Mouse (Mus musculus): ENCODE results near the gene Dgke. TPM values are rescaled to one million over a fixed set of nuclear protein-coding genes. Genes with fewer than 3 reads are reported as not detected.

The Dgke gene
- polyA plus RNA-seq, 1 experiment from 2014 or later = 4.5 TPM

GRCm38 (mm10) chr11:89003726-89004125 lies 62.9 kb downstream of the Dgke start:
- WGBS = 53% methylated on average over 4 of the region's 4 CpGs

GRCm38 (mm10) chr11:89003078-89003477 lies 63.6 kb downstream of the Dgke start:
- no peak for ATAC-seq (ENCODE audit: low read depth)
- Histone ChIP-seq H3K9ac (ENCODE audit: low read length) (0 out of 2 replicates have a peak overlapping the region, but pooled peaks have one; percentile 42), H3K27ac (ENCODE audit: low read length) (peak overlapping the region; percentile 62), H3K4me1 (replicated peaks; ENCODE audit: control insufficient read depth, insufficient read depth, low read length) (peaks cover 28% of the 10 kb centered on the region), H3K4me2 (ENCODE audit: low read depth, low read length) (peak overlapping the region; percentile 45), H3K36me3 (ENCODE audit: control insufficient read depth, insufficient read depth, low read length) (peaks cover 7% of the 10 kb centered on the region; the same call in 1 of the 2 replicates), H3K9me3 (ENCODE audit: control insufficient read depth, low read length) (no peaks in the 10 kb centered on the region), H3K27me3 (ENCODE audit: control insufficient read depth, insufficient read depth, low read depth, low read length) (no peaks in the 10 kb centered on the region), H3K4me3 (ENCODE audit: low read length) (peak overlapping the region; percentile 10; the same call in 1 of the 2 replicates)
- WGBS = 21% methylated on average over 6 of the region's 6 CpGs

More at GRCm38 (mm10) chr11:89003726-89004125, 62.9 kb downstream of the Dgke start:
- Histone ChIP-seq H3K4me1 (replicated peaks; ENCODE audit: control insufficient read depth, insufficient read depth, low read length) (peaks cover 28% of the 10 kb centered on the region), H3K36me3 (ENCODE audit: control insufficient read depth, insufficient read depth, low read length) (peaks cover 7% of the 10 kb centered on the region; the same call in 1 of the 2 replicates), H3K4me3 (ENCODE audit: low read length) (no peak overlapping the region), H3K9ac (ENCODE audit: low read length) (no peak overlapping the region), H3K9me3 (ENCODE audit: control insufficient read depth, low read length) (no peaks in the 10 kb centered on the region), H3K27me3 (ENCODE audit: control insufficient read depth, insufficient read depth, low read depth, low read length) (no peaks in the 10 kb centered on the region), H3K4me2 (ENCODE audit: low read depth, low read length) (no peak overlapping the region), H3K27ac (ENCODE audit: low read length) (peak overlapping the region; percentile 46)
- no peak for ATAC-seq (ENCODE audit: low read depth)

GRCm38 (mm10) chr11:89002621-89003020 lies 64.0 kb downstream of the Dgke start:
- peak overlapping the region; percentile 45 for H3K4me2 ChIP-seq (ENCODE audit: low read depth, low read length)
- peak overlapping the region; percentile 10 for H3K4me3 ChIP-seq (ENCODE audit: low read length)
- no peak for ATAC-seq (ENCODE audit: low read depth)
- peak overlapping the region; percentile 42; the same call in 1 of the 2 replicates for H3K9ac ChIP-seq (ENCODE audit: low read length)
- no peaks in the 10 kb centered on the region for H3K9me3 ChIP-seq (ENCODE audit: control insufficient read depth, low read length)
- H3K27ac ChIP-seq (ENCODE audit: low read length) = peak overlapping the region; percentile 62
- 41% methylated on average over 5 of the region's 5 CpGs for WGBS
- peaks cover 7% of the 10 kb centered on the region; the same call in 1 of the 2 replicates for H3K36me3 ChIP-seq (ENCODE audit: control insufficient read depth, insufficient read depth, low read length)
- H3K4me1 ChIP-seq (replicated peaks; ENCODE audit: control insufficient read depth, insufficient read depth, low read length) = peaks cover 28% of the 10 kb centered on the region
- no peaks in the 10 kb centered on the region for H3K27me3 ChIP-seq (ENCODE audit: control insufficient read depth, insufficient read depth, low read depth, low read length)

DNA sequence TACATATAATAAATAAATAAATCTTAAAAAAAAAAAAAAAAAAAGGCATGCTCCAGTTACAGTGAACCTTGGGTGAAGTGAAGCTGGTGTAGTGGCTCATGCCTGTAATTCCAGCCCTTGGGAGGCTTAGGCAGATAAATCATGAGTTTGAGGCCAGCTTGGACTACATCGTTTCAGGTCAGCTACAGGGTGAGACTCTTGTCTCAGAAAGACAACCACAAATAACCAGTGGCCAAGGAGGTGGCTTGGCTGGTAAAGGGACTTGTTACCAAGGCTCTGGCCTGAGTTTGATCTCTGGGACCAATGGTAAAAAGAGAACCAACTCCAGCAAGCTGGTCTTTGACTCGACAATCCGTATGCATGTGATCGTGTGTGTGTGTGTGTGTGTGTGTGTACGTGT lies 64.6 kb downstream of the Dgke start:
- Histone ChIP-seq H3K4me3 (ENCODE audit: low read length) (peak overlapping the region; percentile 1), H3K27ac (ENCODE audit: low read length) (no peak overlapping the region), H3K4me2 (ENCODE audit: low read depth, low read length) (peak overlapping the region; percentile 45), H3K9me3 (ENCODE audit: control insufficient read depth, low read length) (no peaks in the 10 kb centered on the region), H3K4me1 (replicated peaks; ENCODE audit: control insufficient read depth, insufficient read depth, low read length) (peaks cover 28% of the 10 kb centered on the region), H3K9ac (ENCODE audit: low read length) (no peak overlapping the region; the same call in 1 of the 2 replicates), H3K36me3 (ENCODE audit: control insufficient read depth, insufficient read depth, low read length) (peaks cover 6% of the 10 kb centered on the region; the same call in 1 of the 2 replicates), H3K27me3 (ENCODE audit: control insufficient read depth, insufficient read depth, low read depth, low read length) (no peaks in the 10 kb centered on the region)
- 84% methylated on average over 5 of the region's 5 CpGs for WGBS
- ATAC-seq (ENCODE audit: low read depth) = no peak

DNA sequence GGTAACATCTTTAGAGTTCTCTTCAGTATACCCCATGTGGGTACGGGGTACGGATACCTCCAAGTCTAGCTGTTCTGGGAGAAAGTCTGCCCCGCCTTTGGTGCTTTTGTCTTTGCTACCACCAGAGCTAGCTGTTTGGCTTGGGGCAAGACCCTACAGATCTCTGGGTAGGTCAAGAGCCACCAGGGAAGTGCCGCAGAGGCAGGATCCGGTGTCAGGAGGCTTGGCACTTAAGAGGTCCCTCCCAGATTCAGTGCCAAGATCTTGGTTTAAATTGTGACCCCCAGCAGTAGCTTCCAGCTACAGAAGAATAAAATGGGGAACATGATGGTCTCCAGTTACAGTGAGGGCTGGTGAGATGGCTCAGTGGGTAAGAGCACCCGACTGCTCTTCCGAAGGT lies 65.1 kb downstream of the Dgke start:
- WGBS = 87% methylated on average over 7 of the region's 7 CpGs
- H3K4me2 ChIP-seq (ENCODE audit: low read depth, low read length) = peak overlapping the region; percentile 67
- H3K4me1 ChIP-seq (replicated peaks; ENCODE audit: control insufficient read depth, insufficient read depth, low read length) = peaks cover 28% of the 10 kb centered on the region
- peaks cover 4% of the 10 kb centered on the region; the same call in 1 of the 2 replicates for H3K36me3 ChIP-seq (ENCODE audit: control insufficient read depth, insufficient read depth, low read length)
- H3K27me3 ChIP-seq (ENCODE audit: control insufficient read depth, insufficient read depth, low read depth, low read length) = no peaks in the 10 kb centered on the region
- H3K27ac ChIP-seq (ENCODE audit: low read length) = no peak overlapping the region
- ATAC-seq (ENCODE audit: low read depth) = no peak
- no peak overlapping the region for H3K9ac ChIP-seq (ENCODE audit: low read length)
- peak overlapping the region; percentile 1; the same call in 1 of the 2 replicates for H3K4me3 ChIP-seq (ENCODE audit: low read length)
- H3K9me3 ChIP-seq (ENCODE audit: control insufficient read depth, low read length) = no peaks in the 10 kb centered on the region

GRCm38 (mm10) chr11:89000527-89000819 lies 66.2 kb downstream of the Dgke start:
- peak overlapping the region; percentile 67 for H3K4me2 ChIP-seq (ENCODE audit: low read depth, low read length)
- peak overlapping the region; percentile 71 for H3K4me3 ChIP-seq (ENCODE audit: low read length)
- no peaks in the 10 kb centered on the region; the same call in 1 of the 2 replicates for H3K36me3 ChIP-seq (ENCODE audit: control insufficient read depth, insufficient read depth, low read length)
- no peaks in the 10 kb centered on the region for H3K27me3 ChIP-seq (ENCODE audit: control insufficient read depth, insufficient read depth, low read depth, low read length)
- H3K27ac ChIP-seq (ENCODE audit: low read length) = peak overlapping the region; percentile 68
- H3K9ac ChIP-seq (ENCODE audit: low read length) = peak overlapping the region; percentile 87
- H3K4me1 ChIP-seq (replicated peaks; ENCODE audit: control insufficient read depth, insufficient read depth, low read length) = peaks cover 28% of the 10 kb centered on the region
- ATAC-seq (ENCODE audit: low read depth) = no peak
- H3K9me3 ChIP-seq (ENCODE audit: control insufficient read depth, low read length) = no peaks in the 10 kb centered on the region

DNA sequence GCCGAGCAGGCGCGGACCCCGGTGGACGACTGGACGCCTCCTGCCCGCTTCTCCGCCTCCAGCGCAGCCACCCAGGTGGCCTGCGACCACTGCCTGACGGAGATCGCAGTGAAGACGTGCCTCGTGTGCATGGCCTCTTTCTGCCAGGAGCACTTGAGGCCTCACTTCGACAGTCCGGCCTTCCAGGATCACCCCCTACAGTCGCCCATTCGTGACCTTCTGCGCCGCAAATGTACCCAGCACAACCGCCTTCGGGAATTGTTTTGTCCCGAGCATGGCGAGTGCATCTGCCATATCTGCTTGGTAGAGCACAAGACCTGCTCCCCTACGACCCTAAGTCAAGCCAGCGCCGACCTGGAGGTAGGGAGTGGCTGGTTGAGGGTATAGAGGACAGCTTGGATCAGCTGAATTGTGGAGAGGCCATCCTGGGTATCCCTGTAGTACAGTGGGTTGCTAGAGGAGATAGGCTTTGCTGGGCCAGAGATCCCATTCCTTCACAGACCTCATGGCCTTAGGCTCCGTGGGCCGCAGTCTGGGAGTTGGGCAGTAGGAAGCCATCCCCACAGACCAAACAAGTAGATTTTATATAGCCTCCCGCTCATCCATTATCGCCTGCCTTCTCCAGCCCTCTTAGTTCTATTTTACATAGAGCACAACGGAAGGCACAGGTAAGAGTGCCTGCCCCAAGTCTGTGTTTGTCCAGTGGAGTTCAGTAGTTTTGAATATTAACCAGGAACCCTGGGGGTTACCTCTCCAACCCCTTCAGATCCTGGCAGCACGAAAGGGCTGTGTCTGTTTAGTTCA lies 66.7 kb downstream of the Dgke start:
- H3K9me3 ChIP-seq (ENCODE audit: control insufficient read depth, low read length) = no peaks in the 10 kb centered on the region
- peak overlapping the region; percentile 67 for H3K4me2 ChIP-seq (ENCODE audit: low read depth, low read length)
- H3K4me3 ChIP-seq (ENCODE audit: low read length) = peak overlapping the region; percentile 71
- WGBS = 18% methylated on average over 33 of the region's 33 CpGs
- peak overlapping the region; percentile 87 for H3K9ac ChIP-seq (ENCODE audit: low read length)
- peak overlapping the region; percentile 68 for H3K27ac ChIP-seq (ENCODE audit: low read length)
- ATAC-seq (ENCODE audit: low read depth) = peak; percentile 22; the same call in 1 of the 2 replicates
- no peaks in the 10 kb centered on the region for H3K27me3 ChIP-seq (ENCODE audit: control insufficient read depth, insufficient read depth, low read depth, low read length)
- H3K36me3 ChIP-seq (ENCODE audit: control insufficient read depth, insufficient read depth, low read length) = no peaks in the 10 kb centered on the region
- H3K4me1 ChIP-seq (replicated peaks; ENCODE audit: control insufficient read depth, insufficient read depth, low read length) = peaks cover 28% of the 10 kb centered on the region

DNA sequence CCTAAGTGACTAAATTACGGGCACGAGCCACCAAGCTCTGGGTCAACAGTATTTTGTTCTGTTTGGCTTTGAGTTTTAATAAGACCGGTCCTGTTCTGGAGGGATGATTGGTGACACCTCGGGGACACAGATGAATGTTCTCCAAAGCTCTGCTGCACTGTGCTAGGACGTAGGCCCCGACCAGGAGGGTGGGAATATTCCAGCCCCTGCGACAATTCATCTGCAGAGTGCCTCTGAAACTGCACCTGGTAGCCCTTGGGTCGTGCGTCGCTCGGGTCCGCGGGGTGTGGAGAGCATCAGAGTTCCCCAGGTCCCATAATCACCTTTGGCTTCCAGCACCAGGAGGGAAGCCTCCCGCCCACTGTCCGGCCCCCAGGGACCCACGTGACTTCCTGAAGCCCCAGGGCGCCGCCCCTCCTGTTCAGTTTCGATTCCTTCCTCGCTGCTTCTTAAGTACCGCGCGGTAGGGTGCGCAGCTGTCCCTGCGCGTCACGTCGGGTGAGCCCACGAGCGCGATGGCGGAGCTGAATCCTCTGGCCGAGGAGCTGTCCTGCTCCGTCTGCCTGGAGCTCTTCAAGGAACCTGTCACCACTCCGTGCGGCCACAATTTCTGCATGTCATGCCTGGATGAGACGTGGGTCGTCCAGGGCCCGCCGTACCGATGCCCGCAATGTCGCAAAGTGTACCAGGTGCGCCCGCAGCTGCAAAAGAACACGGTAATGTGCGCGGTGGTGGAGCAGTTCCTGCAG lies 67.5 kb downstream of the Dgke start, which contains the start of gene Trim25:
Gene Trim25 (plus strand): TSS at position 403 of the 749 bp plus-strand sequence.
- 2% methylated on average over 48 of the region's 48 CpGs for WGBS
- H3K9ac ChIP-seq (ENCODE audit: low read length) = peak within 1 kb of the TSS; percentile 87
- H3K27me3 ChIP-seq (ENCODE audit: control insufficient read depth, insufficient read depth, low read depth, low read length) = no peaks in the 10 kb centered on the region
- H3K9me3 ChIP-seq (ENCODE audit: control insufficient read depth, low read length) = no peaks in the 10 kb centered on the region
- H3K4me1 ChIP-seq (replicated peaks; ENCODE audit: control insufficient read depth, insufficient read depth, low read length) = peaks cover 28% of the 10 kb centered on the region
- peak within 1 kb of the TSS; percentile 71 for H3K4me3 ChIP-seq (ENCODE audit: low read length)
- peak within 1 kb of the TSS; percentile 67 for H3K4me2 ChIP-seq (ENCODE audit: low read depth, low read length)
- peak within 1 kb of the TSS; percentile 68 for H3K27ac ChIP-seq (ENCODE audit: low read length)
- ATAC-seq (ENCODE audit: low read depth) = peak; percentile 97
- H3K36me3 ChIP-seq (ENCODE audit: control insufficient read depth, insufficient read depth, low read length) = no peaks in the 10 kb centered on the region

DNA sequence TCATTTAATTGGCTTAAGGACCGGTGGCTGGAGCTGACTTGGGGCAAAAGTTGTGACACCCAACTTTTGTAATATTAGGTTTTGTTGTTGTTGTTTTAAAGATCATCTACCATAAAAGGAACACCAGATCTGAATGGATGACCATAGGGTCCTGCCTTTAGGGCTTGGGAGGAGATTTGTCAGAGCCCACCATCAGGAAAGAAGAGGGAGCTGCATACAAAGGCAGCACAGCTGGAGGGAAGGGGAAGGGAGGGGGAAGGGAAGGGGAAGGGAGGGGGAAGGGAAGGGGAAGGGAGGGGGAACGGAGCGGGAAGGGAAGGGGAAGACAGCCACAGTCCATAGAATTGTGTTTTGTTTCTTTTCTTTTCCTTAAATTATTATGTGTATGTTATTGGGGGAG lies 68.2 kb downstream of the Dgke start:
- H3K9ac ChIP-seq (ENCODE audit: low read length) = no peak overlapping the region
- no peaks in the 10 kb centered on the region for H3K9me3 ChIP-seq (ENCODE audit: control insufficient read depth, low read length)
- no peak overlapping the region; the same call in 1 of the 2 replicates for H3K27ac ChIP-seq (ENCODE audit: low read length)
- WGBS = 21% methylated on average over 3 of the region's 3 CpGs
- peak overlapping the region; percentile 67; the same call in 1 of the 2 replicates for H3K4me2 ChIP-seq (ENCODE audit: low read depth, low read length)
- peaks cover 22% of the 10 kb centered on the region for H3K4me1 ChIP-seq (replicated peaks; ENCODE audit: control insufficient read depth, insufficient read depth, low read length)
- H3K36me3 ChIP-seq (ENCODE audit: control insufficient read depth, insufficient read depth, low read length) = no peaks in the 10 kb centered on the region
- ATAC-seq (ENCODE audit: low read depth) = no peak
- H3K27me3 ChIP-seq (ENCODE audit: control insufficient read depth, insufficient read depth, low read depth, low read length) = no peaks in the 10 kb centered on the region
- H3K4me3 ChIP-seq (ENCODE audit: low read length) = no peak overlapping the region

All from lung, embryonic 16.5 days (tissue).